Mouse (Mus musculus): ENCODE data around the gene Olfr998. TPM values are rescaled to one million over a fixed set of nuclear protein-coding genes. Genes with fewer than 3 reads are reported as not detected.

Gene Olfr998
- total RNA-seq, 1 experiment, result not detected

- Histone ChIP-seq H3K9me3 (ENCODE audit: control insufficient read depth, insufficient read depth, low read depth, low read length) (no peaks in the 10 kb centered on the region), H3K9ac (ENCODE audit: insufficient read depth, low read depth, low read length, poor library complexity, severe bottlenecking) (no peak within 1 kb of the TSS), H3K4me3 (ENCODE audit: insufficient read depth in 1 of 2, low read depth in 1 of 2, low read length in 2 of 2, poor library complexity in 1 of 2, severe bottlenecking in 1 of 2) (no peak within 1 kb of the TSS), H3K27ac (ENCODE audit: insufficient read depth, low read depth, low read length, poor library complexity, severe bottlenecking) (no peak within 1 kb of the TSS), H3K4me1 (ENCODE audit: control insufficient read depth in 2 of 2, insufficient read depth in 2 of 2, low read length in 2 of 2, poor library complexity in 1 of 2) (no peaks in the 10 kb centered on the region), H3K36me3 (ENCODE audit: control insufficient read depth, insufficient read depth, low read length, poor library complexity, severe bottlenecking) (no peaks in the 10 kb centered on the region)
- no peak for TF ChIP-seq MAFK (IDR thresholded peaks at IDR 0.05; ENCODE audit: insufficient read depth, low read depth, low read length)
- TF ChIP-seq ZNF384 (IDR thresholded peaks at IDR 0.05; ENCODE audit: low read depth, low read length), result no peak
- no peak for TF ChIP-seq CHD2 (IDR thresholded peaks at IDR 0.05; ENCODE audit: low read depth, low read length)
- no peak for TF ChIP-seq ZC3H11A (IDR thresholded peaks at IDR 0.05; ENCODE audit: borderline replicate concordance, low read depth, low read length)
- TF ChIP-seq HCFC1 (IDR thresholded peaks at IDR 0.05; ENCODE audit: borderline replicate concordance, insufficient read depth, low read length), result no peak
- in situ Hi-C loops (cut with MboI; ENCODE audit: low sequenced_read_pairs in 2 of 2, unreplicated experiment in 2 of 2), result no loop called here
- DNase-seq (ENCODE audit: low read depth, low spot score), result no peak
Measured at GRCm38 (mm10) chr2:85611803-85612202, 23.1 kb downstream of the Olfr998 start, which contains the start of gene Olfr1000. Gene Olfr1000, minus strand, starts transcription at chr2:85611903.

Other genes with a start within 250 kb of the Olfr998 start
- not detected in 2 replicates for gene Olfr987, start 249.6 kb upstream of the Olfr998 start, total RNA-seq (2012; rRNA removed)
- not detected in 2 replicates for gene Olfr988, start 225.7 kb upstream of the Olfr998 start, total RNA-seq (2012; rRNA removed)
- gene Olfr992, start 179.5 kb upstream of the Olfr998 start, total RNA-seq (2012; rRNA removed), result not detected in 2 replicates
- not detected in 2 replicates for gene Olfr993, start 174.1 kb upstream of the Olfr998 start, total RNA-seq (2012; rRNA removed)
- not detected in 2 replicates for gene Olfr994, start 152.5 kb upstream of the Olfr998 start, total RNA-seq (2012; rRNA removed)
- gene Olfr995, start 145.3 kb upstream of the Olfr998 start, total RNA-seq (2012; rRNA removed), result not detected in 2 replicates
- not detected in 2 replicates for gene 4833423E24Rik, start 69.9 kb upstream of the Olfr998 start, total RNA-seq (2012; rRNA removed)
- not detected in 2 replicates for gene Olfr996, start 9.7 kb upstream of the Olfr998 start, total RNA-seq (2012; rRNA removed)
- not detected in 2 replicates for gene Olfr1000, start 23.0 kb downstream of the Olfr998 start, total RNA-seq (2012; rRNA removed)
- gene Olfr1002, start 61.8 kb downstream of the Olfr998 start, total RNA-seq (2012; rRNA removed), result not detected in 2 replicates
- not detected in 2 replicates for gene Olfr154, start 75.5 kb downstream of the Olfr998 start, total RNA-seq (2012; rRNA removed)
- gene Olfr1006, start 89.8 kb downstream of the Olfr998 start, total RNA-seq (2012; rRNA removed), result not detected in 2 replicates
- not detected in 2 replicates for gene Olfr1008, start 100.5 kb downstream of the Olfr998 start, total RNA-seq (2012; rRNA removed)
- gene Olfr1009, start 126.5 kb downstream of the Olfr998 start, total RNA-seq (2012; rRNA removed), result not detected in 2 replicates
- not detected in 2 replicates for gene Olfr1012, start 173.8 kb downstream of the Olfr998 start, total RNA-seq (2012; rRNA removed)
- not detected in 2 replicates for gene Olfr1013, start 178.2 kb downstream of the Olfr998 start, total RNA-seq (2012; rRNA removed)
- not detected in 2 replicates for gene Olfr1014, start 183.8 kb downstream of the Olfr998 start, total RNA-seq (2012; rRNA removed)
- not detected in 2 replicates for gene Olfr1015, start 193.1 kb downstream of the Olfr998 start, total RNA-seq (2012; rRNA removed)
- gene Olfr1016, start 213.6 kb downstream of the Olfr998 start, total RNA-seq (2012; rRNA removed), result not detected in 2 replicates
- gene Olfr1018, start 229.5 kb downstream of the Olfr998 start, total RNA-seq (2012; rRNA removed), result not detected in 2 replicates